Comparison of ENCODE assay signal across 8 mouse cellular contexts in genomic region chr17:33931159-33931866, GRCm38 (mm10). TPM values are rescaled to one million over a fixed set of nuclear protein-coding genes. Genes with fewer than 3 reads are reported as not detected.
A peak's percentile ranks its signal among the peaks of the same experiment; 100 is the strongest.
DNase-seq lines count a peak whose midpoint lies in the region; ATAC-seq and TF ChIP-seq lines count a peak whose summit lies in the region.

No protein-coding gene starts in this region.

- WGBS in kidney, embryonic 15.5 days = 38% methylated on average over 18 of the region's 18 CpGs
- 52% methylated on average over 18 of the region's 18 CpGs for WGBS in heart, postnatal 0 days

- H3K36me3 ChIP-seq in kidney, embryonic 15.5 days = peaks cover 38% of the 10 kb centered on the region
- peaks cover 49% of the 10 kb centered on the region for H3K36me3 ChIP-seq in heart, postnatal 0 days (replicated peaks; ENCODE audit: control insufficient read depth, insufficient read depth, low read length)

- H3K4me1 ChIP-seq in kidney, embryonic 15.5 days = peaks cover 24% of the 10 kb centered on the region
- peaks cover 6% of the 10 kb centered on the region; the same call in 1 of the 2 replicates for H3K4me1 ChIP-seq in heart, postnatal 0 days (ENCODE audit: control insufficient read depth, insufficient read depth)

- H3K9ac ChIP-seq in kidney, embryonic 15.5 days = peak overlapping the region; percentile 90
- H3K9ac ChIP-seq in heart, postnatal 0 days (replicated peaks; ENCODE audit: low read depth, low read length) = peak overlapping the region; percentile 91

- no peak for TF ChIP-seq CTCF in heart, postnatal 0 days (IDR thresholded peaks at IDR 0.05; ENCODE audit: low read depth)

- TF ChIP-seq EP300 in heart, postnatal 0 days (IDR thresholded peaks at IDR 0.05; ENCODE audit: low read depth) = no peak

- no peak for DNase-seq in kidney, postnatal 10 days
- peak; percentile 46 for DNase-seq in T-cell, adult 2 months (ENCODE audit: low spot score)
- DNase-seq in heart, postnatal 0 days (ENCODE audit: low spot score) = peak; percentile 4
- no peak for DNase-seq in right cerebral cortex, postnatal 25 days
- DNase-seq in left cerebral cortex, postnatal 14 days (ENCODE audit: low spot score in 2 of 2) = no peak
- DNase-seq in layer of hippocampus, adult 9-10 months (ENCODE audit: low spot score) = no peak

- peak overlapping the region; percentile 87 for H3K4me3 ChIP-seq in kidney, embryonic 15.5 days (replicated peaks)
- H3K4me3 ChIP-seq in heart, postnatal 0 days (ENCODE audit: low read depth, low read length) = peak overlapping the region; percentile 91

- H3K4me2 ChIP-seq in kidney, embryonic 15.5 days = peak overlapping the region; percentile 99
- peak overlapping the region; percentile 98 for H3K4me2 ChIP-seq in heart, postnatal 0 days (ENCODE audit: low read depth, low read length)

- no peaks in the 10 kb centered on the region for H3K27me3 ChIP-seq in kidney, embryonic 15.5 days
- no peaks in the 10 kb centered on the region for H3K27me3 ChIP-seq in heart, postnatal 0 days (ENCODE audit: control insufficient read depth, insufficient read depth, low read length)

- no peak overlapping the region for H3K27ac ChIP-seq in kidney, embryonic 15.5 days
- no peak overlapping the region for H3K27ac ChIP-seq in heart, postnatal 0 days (ENCODE audit: low read depth)

- H3K9me3 ChIP-seq in kidney, embryonic 15.5 days (replicated peaks) = no peaks in the 10 kb centered on the region
- no peaks in the 10 kb centered on the region for H3K9me3 ChIP-seq in heart, postnatal 0 days (replicated peaks; ENCODE audit: control insufficient read depth, low read length)

- ATAC-seq in kidney, embryonic 15.5 days (replicated peaks; ENCODE audit: low FRiP score) = no peak
- no peak for ATAC-seq in heart, postnatal 0 days (ENCODE audit: insufficient read depth, low read depth)
- ATAC-seq in megakaryocyte, adult 5-6 weeks (ENCODE audit: poor library complexity, severe bottlenecking) = 0 out of 2 replicates have a peak, but pooled peaks have one; percentile 3

- intact Hi-C loops in left cerebral cortex, postnatal 14 days (cut with DNase I) = no loop called here

RNA-seq across cellular contexts. Expression of gene Rgl2, which starts 2.0 kb away (rescaled TPM):
- 30.7 and 34.5 TPM in 2 replicates for polyA plus RNA-seq in kidney, embryonic 15.5 days (2015; fragmentation: Nextera tagmentation; extraction: Ambion mirVana)
- total RNA-seq in heart, postnatal 0 days (2014; rRNA removed; ENCODE audit: low replicate concordance) = 63.1 and 144 TPM in 2 replicates
- polyA plus RNA-seq in heart, postnatal 0 days (2015; fragmentation: Nextera tagmentation; extraction: Ambion mirVana) = 21.1 and 21.9 TPM in 2 replicates
- 33.6 and 38.2 TPM in 2 replicates for total RNA-seq in megakaryocyte, adult 5-6 weeks (2015)
- total RNA-seq in megakaryocyte, adult 5-6 weeks (2017) = 51.8 and 58.3 TPM in 2 replicates
- 10 to 100 TPM; 65.1 to 68.3 TPM for total RNA-seq in left cerebral cortex, postnatal 14 days (2021)

RNA-seq across cellular contexts. Expression of gene Pfdn6, which starts 8.8 kb away (rescaled TPM):
- polyA plus RNA-seq in kidney, embryonic 15.5 days (2015; fragmentation: Nextera tagmentation; extraction: Ambion mirVana) = 171 and 183 TPM in 2 replicates
- total RNA-seq in heart, postnatal 0 days (2014; rRNA removed; ENCODE audit: low replicate concordance) = 28.6 and 77.4 TPM in 2 replicates
- polyA plus RNA-seq in heart, postnatal 0 days (2015; fragmentation: Nextera tagmentation; extraction: Ambion mirVana) = 123 and 128 TPM in 2 replicates
- total RNA-seq in megakaryocyte, adult 5-6 weeks (2015) = 84.1 and 88.3 TPM in 2 replicates
- total RNA-seq in megakaryocyte, adult 5-6 weeks (2017) = 148 and 161 TPM in 2 replicates
- total RNA-seq in left cerebral cortex, postnatal 14 days (2021) = 10 to 100 TPM; 88.3 to 99.4 TPM

RNA-seq across cellular contexts. Expression of gene Wdr46, which starts 9.1 kb away (rescaled TPM):
- polyA plus RNA-seq in kidney, embryonic 15.5 days (2015; fragmentation: Nextera tagmentation; extraction: Ambion mirVana) = 41.8 and 44.0 TPM in 2 replicates
- total RNA-seq in heart, postnatal 0 days (2014; rRNA removed; ENCODE audit: low replicate concordance) = 6.7 and 10.9 TPM in 2 replicates
- 8.9 and 11.1 TPM in 2 replicates for polyA plus RNA-seq in heart, postnatal 0 days (2015; fragmentation: Nextera tagmentation; extraction: Ambion mirVana)
- 12.2 and 12.4 TPM in 2 replicates for total RNA-seq in megakaryocyte, adult 5-6 weeks (2015)
- 21.6 and 23.7 TPM in 2 replicates for total RNA-seq in megakaryocyte, adult 5-6 weeks (2017)
- total RNA-seq in left cerebral cortex, postnatal 14 days (2021) = 10 to 100 TPM; 14.1 to 17.2 TPM

RNA-seq across cellular contexts. Expression of gene Zbtb22, which starts 15.6 kb away (rescaled TPM):
- polyA plus RNA-seq in kidney, embryonic 15.5 days (2015; fragmentation: Nextera tagmentation; extraction: Ambion mirVana) = 17.5 and 19.3 TPM in 2 replicates
- 29.1 and 42.9 TPM in 2 replicates for total RNA-seq in heart, postnatal 0 days (2014; rRNA removed; ENCODE audit: low replicate concordance)
- polyA plus RNA-seq in heart, postnatal 0 days (2015; fragmentation: Nextera tagmentation; extraction: Ambion mirVana) = 10.1 and 12.0 TPM in 2 replicates
- total RNA-seq in megakaryocyte, adult 5-6 weeks (2015) = 13.7 and 14.0 TPM in 2 replicates
- total RNA-seq in megakaryocyte, adult 5-6 weeks (2017) = 22.0 and 25.8 TPM in 2 replicates
- 10 to 100 TPM; 29.7 to 35.2 TPM for total RNA-seq in left cerebral cortex, postnatal 14 days (2021)

RNA-seq across cellular contexts. Expression of gene Tapbp, which starts 15.6 kb away (rescaled TPM):
- 28.3 and 35.9 TPM in 2 replicates for polyA plus RNA-seq in kidney, embryonic 15.5 days (2015; fragmentation: Nextera tagmentation; extraction: Ambion mirVana)
- total RNA-seq in heart, postnatal 0 days (2014; rRNA removed; ENCODE audit: low replicate concordance) = 50.9 and 84.1 TPM in 2 replicates
- polyA plus RNA-seq in heart, postnatal 0 days (2015; fragmentation: Nextera tagmentation; extraction: Ambion mirVana) = 47.6 and 51.3 TPM in 2 replicates
- 99.7 and 105 TPM in 2 replicates for total RNA-seq in megakaryocyte, adult 5-6 weeks (2015)
- 88.9 and 93.3 TPM in 2 replicates for total RNA-seq in megakaryocyte, adult 5-6 weeks (2017)
- total RNA-seq in left cerebral cortex, postnatal 14 days (2021) = 10 to 100 TPM; 23.3 to 35.7 TPM

Comparison
In these comparisons a context has a peak if more than half of its experiments do, and no peak if none do; other contexts are left out.
1. DNase-seq: peak in T-cell, adult 2 months (single experiment) and heart, postnatal 0 days (single experiment); none in kidney, postnatal 10 days (single experiment), right cerebral cortex, postnatal 25 days (single experiment), left cerebral cortex, postnatal 14 days (0 of 2) and layer of hippocampus, adult 9-10 months (single experiment).